Mouse (Mus musculus) stomach, embryonic 16.5 days (tissue): ENCODE measurements at regions not wholly inside any gene's neighbourhood (a gene's known extent, or its start where the extent isn't known, plus 50 kb on each side); places are given as distances from the start of the nearest gene placed in this dataset.
A peak's percentile ranks its signal among the peaks of the same experiment; 100 is the strongest.

Experiments
- ATAC-seq: fragments of 200-750 bp; cut with Nextera tagmentation; 2 replicates; pipeline ENCODE4 v1.8.0; 2017; ENCODE audit warnings: moderate number of reproducible peaks, moderate TSS enrichment; ENCODE audit not compliant: insufficient read depth, low FRiP score
- H3K27ac ChIP-seq: fragments of 300-500 bp; sonication (generic); 2 replicates; pipeline ENCODE4 v1.5.1; 2014; ENCODE audit warnings: low read length
- H3K27me3 ChIP-seq: fragments of 300-500 bp; sonication (generic); 2 replicates; pipeline ENCODE4 v1.6.1; 2014; ENCODE audit warnings: low read length, control low read depth, mixed read lengths; ENCODE audit not compliant: control insufficient read depth, insufficient read depth
- H3K36me3 ChIP-seq: fragments of 300-500 bp; sonication (generic); 2 replicates; pipeline ENCODE4 v1.6.1; 2014; ENCODE audit warnings: low read length; ENCODE audit not compliant: control insufficient read depth, insufficient read depth
- H3K4me1 ChIP-seq: fragments of 300-500 bp; sonication (generic); 2 replicates; pipeline ENCODE4 v1.6.1; 2014; ENCODE audit warnings: low read length, control low read depth, mixed read lengths; ENCODE audit not compliant: control insufficient read depth, insufficient read depth
- H3K4me2 ChIP-seq: fragments of 300-500 bp; sonication (generic); 2 replicates; pipeline ENCODE4 v1.6.1; 2014; ENCODE audit warnings: low read depth, low read length, mixed read lengths
- H3K4me3 ChIP-seq: fragments of 300-500 bp; sonication (generic); replicated peaks from 2 replicates; pipeline ENCODE4 v1.5.1; 2014; ENCODE audit warnings: mild to moderate bottlenecking, low read length
- H3K9ac ChIP-seq: fragments of 300-500 bp; sonication (generic); 2 replicates; pipeline ENCODE4 v1.6.1; 2014; ENCODE audit warnings: low read length
- H3K9me3 ChIP-seq: fragments of 300-500 bp; sonication (generic); replicated peaks from 2 replicates; pipeline ENCODE4 v1.6.1; 2016; ENCODE audit warnings: low read length, control low read depth; ENCODE audit not compliant: control insufficient read depth
- WGBS: fragments of 180-500 bp; shearing (Covaris S2); extraction: QIAGEN DNeasy Blood & Tissue Kit; methylation state at CpG from one replicate; pipeline ENCODE4 v1.1.7; 2014; 5-methylcytosine and 5-hydroxymethylcytosine counted together

DNA sequence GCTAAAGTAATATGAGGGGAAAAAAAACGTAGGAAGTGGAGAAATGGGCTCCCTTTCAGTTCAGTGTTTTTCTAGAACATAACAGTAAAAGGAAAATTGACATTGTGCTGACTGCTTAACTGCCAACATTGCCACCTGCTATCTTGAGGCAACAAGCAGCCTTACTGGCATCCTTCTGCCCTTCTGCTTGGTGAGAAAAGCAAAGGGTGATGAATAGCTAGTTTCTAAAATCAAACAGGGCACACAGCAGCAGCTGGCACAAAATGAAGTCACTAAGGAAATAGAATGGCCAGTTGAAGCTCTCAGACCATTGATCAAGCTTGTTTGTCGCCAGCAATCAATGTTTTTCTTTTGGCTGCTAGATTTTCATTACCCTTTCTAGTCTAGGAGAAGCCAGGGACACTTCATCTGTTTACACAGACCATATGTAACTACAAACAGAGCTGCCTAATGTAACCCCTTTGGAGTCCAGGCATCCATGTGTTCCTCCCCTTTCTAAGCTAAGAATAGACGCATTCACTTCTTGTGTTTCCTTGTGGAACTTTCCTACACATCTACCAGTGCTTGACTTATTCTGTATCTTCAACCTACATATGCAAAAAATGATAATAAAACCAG is 314.2 kb upstream of the Col8a1 start:
- Histone ChIP-seq H3K27ac (no peak overlapping the region), H3K4me2 (no peak overlapping the region), H3K27me3 (no peaks in the 10 kb centered on the region), H3K4me1 (no peaks in the 10 kb centered on the region), H3K9me3 (no peaks in the 10 kb centered on the region), H3K9ac (no peak overlapping the region), H3K4me3 (no peak overlapping the region), H3K36me3 (no peaks in the 10 kb centered on the region)
- WGBS, result 43% methylated on average over 3 of the region's 3 CpGs
- ATAC-seq, result no peak

DNA sequence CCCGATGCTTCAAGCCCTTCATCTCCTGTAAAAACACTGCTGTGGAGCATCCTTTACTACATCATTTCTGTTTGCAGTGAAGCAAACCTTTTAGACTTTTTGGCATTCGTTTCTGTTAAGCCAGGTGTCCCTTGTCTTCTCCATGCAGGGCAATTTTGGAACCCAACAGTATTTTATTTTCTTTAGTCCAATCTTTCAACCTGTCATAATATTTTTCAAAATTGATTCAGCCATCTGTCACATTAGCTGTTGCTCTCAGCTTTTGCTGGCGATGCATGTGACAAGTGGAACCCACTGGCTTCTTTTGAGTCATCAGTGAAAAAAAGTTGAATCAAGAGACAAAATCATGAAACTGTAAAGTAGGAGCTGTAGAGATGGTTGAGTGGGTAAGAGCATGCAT is 317.9 kb upstream of the Col8a1 start:
- ATAC-seq, result no peak
- H3K27ac ChIP-seq, result no peak overlapping the region
- no peaks in the 10 kb centered on the region for H3K9me3 ChIP-seq
- no peaks in the 10 kb centered on the region for H3K27me3 ChIP-seq
- no peak overlapping the region for H3K9ac ChIP-seq
- WGBS, result 60% methylated on average over 3 of the region's 3 CpGs
- H3K4me3 ChIP-seq, result no peak overlapping the region
- H3K4me1 ChIP-seq, result no peaks in the 10 kb centered on the region
- H3K36me3 ChIP-seq, result no peaks in the 10 kb centered on the region
- no peak overlapping the region for H3K4me2 ChIP-seq

- Histone ChIP-seq H3K4me1 (no peaks in the 10 kb centered on the region), H3K36me3 (no peaks in the 10 kb centered on the region), H3K4me3 (no peak overlapping the region), H3K4me2 (no peak overlapping the region), H3K9ac (no peak overlapping the region), H3K27ac (no peak overlapping the region), H3K27me3 (no peaks in the 10 kb centered on the region), H3K9me3 (no peaks in the 10 kb centered on the region)
- ATAC-seq, result no peak
- 69% methylated on average over 4 of the region's 4 CpGs for WGBS
Observed at GRCm38 (mm10) chr16:58100351-58100750, 307.9 kb upstream of the Dcbld2 start.

- no peaks in the 10 kb centered on the region for H3K9me3 ChIP-seq
- no peaks in the 10 kb centered on the region for H3K36me3 ChIP-seq
- ATAC-seq, result no peak
- H3K27ac ChIP-seq, result no peak overlapping the region
- no peak overlapping the region for H3K4me3 ChIP-seq
- 91% methylated on average over 1 of the region's 1 CpGs for WGBS
- H3K27me3 ChIP-seq, result no peaks in the 10 kb centered on the region
- H3K9ac ChIP-seq, result no peak overlapping the region
- no peaks in the 10 kb centered on the region for H3K4me1 ChIP-seq
- H3K4me2 ChIP-seq, result no peak overlapping the region
Observed at GRCm38 (mm10) chr16:58110452-58110851, 297.8 kb upstream of the Dcbld2 start.

DNA sequence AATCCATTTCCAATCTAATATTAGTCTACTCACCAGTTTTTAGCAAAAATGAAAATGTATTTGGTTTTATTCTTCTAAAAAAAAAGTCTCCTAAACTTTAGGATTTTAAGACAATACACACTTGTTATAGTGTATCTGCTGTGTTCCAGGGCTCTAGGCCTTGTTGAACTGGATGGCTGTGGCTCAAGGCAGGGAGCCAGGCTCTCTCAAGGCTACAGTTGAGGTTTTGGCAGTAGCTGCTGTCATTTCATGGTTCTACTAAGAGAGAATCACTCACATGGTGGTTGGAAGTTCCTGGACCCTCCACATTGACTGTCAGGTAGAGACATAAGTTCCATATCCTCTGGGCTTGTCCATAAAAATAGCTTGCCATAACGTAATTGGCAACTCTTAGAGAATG is 282.2 kb upstream of the Dcbld2 start:
- 70% methylated on average over 1 of the region's 1 CpGs for WGBS
- Histone ChIP-seq H3K4me1 (no peaks in the 10 kb centered on the region), H3K27ac (no peak overlapping the region), H3K27me3 (no peaks in the 10 kb centered on the region), H3K4me2 (no peak overlapping the region), H3K9me3 (no peaks in the 10 kb centered on the region), H3K9ac (no peak overlapping the region), H3K36me3 (no peaks in the 10 kb centered on the region), H3K4me3 (no peak overlapping the region)
- no peak for ATAC-seq

DNA sequence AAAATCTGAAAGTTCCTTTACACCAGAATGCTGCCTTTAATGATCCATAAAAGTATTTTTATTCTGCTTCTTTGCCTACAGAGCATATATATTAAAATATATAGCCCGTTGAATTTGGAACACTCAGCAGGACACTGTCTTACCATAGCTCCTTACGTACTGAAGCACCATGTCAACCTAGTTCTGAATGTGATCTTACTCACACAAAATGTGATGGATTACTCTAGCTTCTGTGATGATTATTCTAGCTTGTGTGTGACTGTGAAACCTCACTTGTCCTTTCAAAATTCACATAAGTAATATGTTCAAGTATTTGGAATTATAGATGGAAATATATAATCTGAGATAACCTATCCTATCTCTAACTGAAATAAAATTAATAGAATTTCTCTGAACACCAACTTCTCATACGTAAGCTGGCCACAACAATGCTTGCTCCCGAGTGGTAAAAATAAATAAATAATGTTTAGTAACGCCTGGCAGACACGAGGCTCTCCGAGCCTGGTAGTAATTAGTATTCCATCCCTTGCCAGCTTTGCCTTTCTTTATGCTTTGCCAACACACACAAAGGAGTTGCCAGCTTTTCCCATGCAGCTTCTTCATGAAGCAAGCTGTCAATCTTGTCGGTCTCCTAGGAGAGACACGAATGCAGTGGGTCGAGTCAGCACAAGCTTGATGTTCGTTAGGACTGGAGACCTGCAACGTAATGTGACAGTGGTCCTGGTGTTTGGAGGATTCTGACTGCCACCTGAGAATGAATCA is 271.9 kb upstream of the Dcbld2 start:
- Histone ChIP-seq H3K4me2 (no peak overlapping the region), H3K9ac (no peak overlapping the region), H3K27me3 (no peaks in the 10 kb centered on the region), H3K36me3 (no peaks in the 10 kb centered on the region), H3K9me3 (no peaks in the 10 kb centered on the region), H3K4me1 (peaks cover 3% of the 10 kb centered on the region; the same call in 1 of the 2 replicates), H3K4me3 (no peak overlapping the region), H3K27ac (no peak overlapping the region)
- no peak for ATAC-seq
- 76% methylated on average over 12 of the region's 12 CpGs for WGBS

DNA sequence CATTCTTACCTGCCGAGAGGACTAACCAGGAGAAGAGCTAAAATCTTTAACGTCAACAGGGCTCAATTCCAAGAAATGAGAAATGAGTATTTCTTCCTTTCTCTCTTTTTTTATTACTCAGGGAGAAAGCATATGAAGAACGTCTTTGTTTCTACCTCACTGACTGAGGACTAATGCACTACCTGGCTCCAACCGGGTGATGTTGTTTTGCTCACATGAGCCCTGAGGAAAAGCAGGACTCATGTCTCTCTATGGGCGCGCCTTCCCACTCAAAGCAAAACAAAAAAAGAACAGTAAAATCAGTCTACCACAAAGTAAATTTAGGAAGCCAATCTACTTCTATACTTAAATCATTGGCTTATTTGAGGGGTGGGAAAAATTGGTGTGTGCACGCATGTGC is 271.3 kb upstream of the Dcbld2 start:
- Histone ChIP-seq H3K27ac (no peak overlapping the region; the same call in 1 of the 2 replicates), H3K4me1 (peaks cover 3% of the 10 kb centered on the region; the same call in 1 of the 2 replicates), H3K27me3 (no peaks in the 10 kb centered on the region), H3K4me3 (no peak overlapping the region), H3K36me3 (no peaks in the 10 kb centered on the region), H3K9ac (no peak overlapping the region), H3K4me2 (no peak overlapping the region), H3K9me3 (no peaks in the 10 kb centered on the region)
- WGBS, result 68% methylated on average over 7 of the region's 7 CpGs
- ATAC-seq, result no peak

GRCm38 (mm10) chr16:58137728-58138279 is 270.4 kb upstream of the Dcbld2 start:
- ATAC-seq, result peak; percentile 37; the same call in 1 of the 2 replicates
- 46% methylated on average over 4 of the region's 4 CpGs for WGBS

DNA sequence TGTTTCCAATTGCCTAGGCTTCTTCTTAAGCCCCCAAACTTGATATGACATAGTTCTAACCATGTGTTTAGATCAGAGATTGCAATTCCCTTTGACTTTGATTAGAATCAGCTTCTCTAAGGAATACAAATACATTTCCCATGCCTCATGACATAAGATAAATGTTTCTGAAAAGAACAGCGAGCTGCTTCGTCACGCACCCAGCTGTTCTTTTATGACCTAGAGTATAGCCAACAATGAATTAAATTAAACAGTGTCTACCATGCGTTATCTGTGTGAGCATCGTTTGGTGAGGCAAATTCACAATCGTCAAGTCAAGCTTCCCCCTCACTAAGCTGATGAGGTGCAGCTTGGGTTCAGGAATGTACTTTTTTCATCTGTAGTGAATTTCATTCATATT is 261.8 kb upstream of the Dcbld2 start:
- Histone ChIP-seq H3K27me3 (no peaks in the 10 kb centered on the region), H3K27ac (no peak overlapping the region), H3K36me3 (no peaks in the 10 kb centered on the region), H3K4me3 (no peak overlapping the region), H3K9ac (no peak overlapping the region), H3K4me1 (no peaks in the 10 kb centered on the region), H3K4me2 (no peak overlapping the region), H3K9me3 (no peaks in the 10 kb centered on the region)
- 0 out of 2 replicates have a peak, but pooled peaks have one; percentile 17 for ATAC-seq
- WGBS, result 34% methylated on average over 6 of the region's 6 CpGs

More at GRCm38 (mm10) chr16:58137728-58138279, 270.4 kb upstream of the Dcbld2 start:
- H3K4me1 ChIP-seq, result peaks cover 3% of the 10 kb centered on the region; the same call in 1 of the 2 replicates
- H3K9ac ChIP-seq, result no peak overlapping the region
- no peaks in the 10 kb centered on the region for H3K36me3 ChIP-seq
- H3K9me3 ChIP-seq, result no peaks in the 10 kb centered on the region
- no peak overlapping the region for H3K4me3 ChIP-seq
- no peak overlapping the region for H3K4me2 ChIP-seq
- peak overlapping the region; percentile 5; the same call in 1 of the 2 replicates for H3K27ac ChIP-seq
- H3K27me3 ChIP-seq, result no peaks in the 10 kb centered on the region
